ENCODE assay signal across 20 mouse cellular contexts in the genomic region with DNA sequence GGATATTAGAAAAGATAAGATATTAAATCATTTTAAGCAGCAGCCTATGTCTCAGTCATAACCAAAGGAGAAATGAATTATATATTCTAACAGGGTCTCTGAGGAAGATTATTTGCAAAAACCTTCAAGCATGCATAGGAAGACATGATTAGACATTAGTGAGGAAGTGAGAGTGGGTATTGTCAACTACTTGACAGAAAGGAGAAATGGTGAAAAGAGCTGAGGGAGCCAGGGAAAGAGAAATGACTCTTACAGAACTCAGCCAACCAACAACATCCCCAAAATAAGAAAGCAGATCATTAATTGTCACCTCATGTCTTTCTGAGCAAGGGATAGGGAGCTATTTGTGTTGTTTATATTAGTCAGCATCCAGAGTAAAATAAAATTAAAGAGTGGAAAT.
"Had no signal": no experiment of that assay in that cellular context is flagged by ENCODE, and none has a peak within 500 bp of the region (broad histone marks: within the 10 kb centered on the region; RNA-seq: fewer than 3 reads in every experiment).

No protein-coding gene starts in this region.

- DNase-seq: gastrocnemius, adult 2 months; gastrocnemius, postnatal 10 days; gastrocnemius, postnatal 25 days; heart, adult 11 months; heart, adult 2 months; heart, postnatal 14 days; heart, postnatal 36 days; kidney, adult 18-20 months; kidney, adult 8-10 months; kidney, postnatal 10 days; kidney, postnatal 25 days; kidney, postnatal 4 days; layer of hippocampus, adult 9-11 months; layer of hippocampus, postnatal 36 days; left cerebral cortex, postnatal 4 days had no signal

- ATAC-seq: hindbrain, embryonic 16.5 days; inflammation-experienced regulatory T-cells, adult 6 months; intestine, embryonic 15.5 days; intestine, postnatal 0 days; liver, embryonic 12.5 days had no signal
